In the genomic region with DNA sequence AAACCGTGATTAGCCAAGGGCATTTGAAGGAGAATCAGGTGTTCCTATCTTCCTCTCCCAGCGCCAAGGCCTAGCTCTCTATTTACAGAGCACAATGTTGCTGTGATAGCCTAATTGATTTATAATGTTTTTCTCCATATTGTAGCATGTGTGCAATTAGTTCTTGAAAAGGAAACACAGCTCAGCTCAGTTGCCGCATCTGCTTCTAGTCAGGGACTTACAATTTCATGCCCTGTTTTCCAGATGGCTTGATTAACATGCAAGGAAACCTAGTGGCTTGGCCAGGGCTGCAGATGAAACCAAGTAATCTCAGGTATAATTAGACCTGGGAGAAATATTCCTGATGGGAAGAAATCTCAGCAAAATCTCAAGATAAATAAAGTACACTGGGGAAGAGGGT, we compare ENCODE assay signal across 22 mouse cellular contexts.
DNase-seq lines count a peak whose midpoint lies in the region; ATAC-seq and TF ChIP-seq lines count a peak whose summit lies in the region.
"Had no signal": no experiment of that assay in that cellular context is flagged by ENCODE, and none has a peak within 500 bp of the region (broad histone marks: within the 10 kb centered on the region; RNA-seq: fewer than 3 reads in every experiment).

No protein-coding gene starts in this region.

- no peaks in the 10 kb centered on the region for H3K4me1 ChIP-seq in forebrain, embryonic 14.5 days (ENCODE audit: control insufficient read depth, insufficient read depth, low read length)
- no peaks in the 10 kb centered on the region for H3K4me1 ChIP-seq in forebrain, embryonic 15.5 days
- H3K4me1 ChIP-seq in embryonic facial prominence, embryonic 10.5 days: peaks cover 10% of the 10 kb centered on the region; the same call in 1 of the 2 replicates
- H3K4me1 ChIP-seq: forebrain, embryonic 10.5 days; heart, embryonic 15.5 days had no signal

- H3K36me3 ChIP-seq in forebrain, embryonic 14.5 days (ENCODE audit: control insufficient read depth, insufficient read depth, low read length): no peaks in the 10 kb centered on the region
- H3K36me3 ChIP-seq in forebrain, embryonic 15.5 days: no peaks in the 10 kb centered on the region
- no peaks in the 10 kb centered on the region for H3K36me3 ChIP-seq in embryonic facial prominence, embryonic 10.5 days (replicated peaks)
- H3K36me3 ChIP-seq: embryonic facial prominence, embryonic 12.5 days; forebrain, embryonic 10.5 days; heart, embryonic 15.5 days had no signal

- TF ChIP-seq CTCF in brain, embryonic 14.5 days (IDR thresholded peaks at IDR 0.05; ENCODE audit: borderline replicate concordance, extremely low read depth, insufficient read depth, insufficient read length): no peak

- 76% methylated on average over 3 of the region's 3 CpGs for WGBS in forebrain, embryonic 14.5 days
- 69% methylated on average over 3 of the region's 3 CpGs for WGBS in forebrain, embryonic 15.5 days
- WGBS in embryonic facial prominence, embryonic 10.5 days: 53% methylated on average over 3 of the region's 3 CpGs

- H3K9ac ChIP-seq in forebrain, embryonic 14.5 days (ENCODE audit: low read length): no peak overlapping the region
- no peak overlapping the region for H3K9ac ChIP-seq in forebrain, embryonic 15.5 days (replicated peaks)
- H3K9ac ChIP-seq: embryonic facial prominence, embryonic 12.5 days; heart, embryonic 15.5 days; hindbrain, embryonic 14.5 days had no signal

- no peak for TF ChIP-seq POLR2A in brain, embryonic 14.5 days (IDR thresholded peaks at IDR 0.05; ENCODE audit: borderline replicate concordance, extremely low read depth, insufficient read depth, insufficient read length, poor library complexity, severe bottlenecking)

- H3K4me3 ChIP-seq in forebrain, embryonic 14.5 days (ENCODE audit: low read depth, low read length): no peak overlapping the region
- no peak overlapping the region for H3K4me3 ChIP-seq in forebrain, embryonic 15.5 days
- H3K4me3 ChIP-seq in embryonic facial prominence, embryonic 10.5 days: no peak overlapping the region
- H3K4me3 ChIP-seq: embryonic facial prominence, embryonic 12.5 days; forebrain, embryonic 10.5 days; heart, adult 2 months; heart, embryonic 15.5 days had no signal

- H3K9me3 ChIP-seq in forebrain, embryonic 14.5 days (replicated peaks; ENCODE audit: control insufficient read depth, low read length): no peaks in the 10 kb centered on the region; the same call in 1 of the 2 replicates
- no peaks in the 10 kb centered on the region for H3K9me3 ChIP-seq in forebrain, embryonic 15.5 days
- H3K9me3 ChIP-seq in embryonic facial prominence, embryonic 10.5 days: 0 out of 2 replicates have a peak, but pooled peaks cover 4% of the 10 kb centered on the region
- H3K9me3 ChIP-seq: forebrain, embryonic 10.5 days; heart, embryonic 15.5 days had no signal

- no peaks in the 10 kb centered on the region for H3K27me3 ChIP-seq in forebrain, embryonic 14.5 days (replicated peaks; ENCODE audit: control insufficient read depth, insufficient read depth, low read length)
- H3K27me3 ChIP-seq in forebrain, embryonic 15.5 days: no peaks in the 10 kb centered on the region
- peaks cover under 1% of the 10 kb centered on the region; the same call in 1 of the 2 replicates for H3K27me3 ChIP-seq in embryonic facial prominence, embryonic 10.5 days (replicated peaks; ENCODE audit: low read depth, poor library complexity, severe bottlenecking)
- H3K27me3 ChIP-seq: embryonic facial prominence, embryonic 12.5 days; heart, embryonic 15.5 days had no signal

- H3K27ac ChIP-seq in forebrain, embryonic 14.5 days (ENCODE audit: low read depth, low read length): no peak overlapping the region
- no peak overlapping the region for H3K27ac ChIP-seq in forebrain, embryonic 15.5 days (replicated peaks)
- H3K27ac ChIP-seq in embryonic facial prominence, embryonic 10.5 days (replicated peaks): no peak overlapping the region
- H3K27ac ChIP-seq: embryonic facial prominence, embryonic 12.5 days; forebrain, embryonic 10.5 days; heart, adult 2 months; heart, embryonic 15.5 days; hindbrain, embryonic 14.5 days had no signal

- peak; percentile 12 for DNase-seq in forebrain, embryonic 14.5 days (ENCODE audit: low spot score)
- peak; percentile 47 for DNase-seq in brain, embryonic 14.5 days (ENCODE audit: low read depth)
- peak; percentile 52 for DNase-seq in embryonic facial prominence, embryonic 10.5 days (ENCODE audit: low spot score)
- DNase-seq in forelimb bud, embryonic 11.5 days (ENCODE audit: low read depth, low spot score): peak; percentile 53
- DNase-seq in lung, postnatal 25 days (ENCODE audit: low spot score): no peak
- no peak for DNase-seq in cerebellum, adult 18-20 months
- DNase-seq: adrenal gland, postnatal 14 days; cerebellum, adult 2 months; cerebellum, postnatal 10 days; gastrocnemius, postnatal 14 days; heart, adult 2 months; heart, postnatal 14 days; kidney, adult 11 months had no signal

- H3K4me2 ChIP-seq in forebrain, embryonic 14.5 days (ENCODE audit: low read length): no peak overlapping the region
- H3K4me2 ChIP-seq in forebrain, embryonic 15.5 days (replicated peaks): no peak overlapping the region
- H3K4me2 ChIP-seq: embryonic facial prominence, embryonic 12.5 days; heart, embryonic 11.5 days; heart, embryonic 15.5 days; hindbrain, embryonic 14.5 days had no signal

- ATAC-seq in forebrain, embryonic 14.5 days: no peak
- no peak for ATAC-seq in forebrain, embryonic 15.5 days (replicated peaks)
- ATAC-seq in activated CD4-positive, CD25-positive, alpha-beta regulatory T cell, adult 4 months: no peak
- ATAC-seq: forebrain, embryonic 16.5 days; inflammation-experienced regulatory T-cells, adult 6 months had no signal

Comparison
In these comparisons a context has a peak if more than half of its experiments do, and no peak if none do; other contexts are left out.
1. DNase-seq: peak in forebrain, embryonic 14.5 days (single experiment), brain, embryonic 14.5 days (single experiment), embryonic facial prominence, embryonic 10.5 days (single experiment) and forelimb bud, embryonic 11.5 days (single experiment); none in lung, postnatal 25 days (single experiment) and cerebellum, adult 18-20 months (0 of 2).